Mouse (Mus musculus): ENCODE results near the gene Zfhx2.

Gene Zfhx2

DNA sequence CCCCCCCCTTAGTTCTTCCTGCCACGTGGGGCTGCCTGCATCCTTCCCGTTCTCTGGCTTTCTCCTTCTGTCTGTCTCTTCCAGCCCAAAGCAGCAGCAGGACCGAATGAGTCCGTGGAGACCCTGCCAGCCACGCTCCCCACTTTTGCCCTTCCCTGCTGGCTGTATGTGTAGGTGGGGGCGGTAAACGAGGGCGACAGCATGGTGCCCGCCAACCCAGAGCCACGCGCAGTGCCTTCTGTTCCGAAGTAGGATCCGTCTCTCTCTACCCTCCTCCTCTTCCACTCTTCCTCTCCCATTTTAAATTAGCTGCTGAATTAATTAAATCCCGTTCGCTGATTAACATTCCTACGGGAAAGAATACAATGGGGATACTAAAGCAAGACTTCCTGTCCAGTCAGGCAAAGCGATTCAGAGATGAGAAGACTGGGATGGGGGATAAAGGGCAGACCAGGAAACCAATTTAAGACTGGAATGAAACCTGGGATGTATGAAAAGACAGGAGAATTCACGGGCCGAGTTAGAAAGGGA is 59.4 kb downstream of the Zfhx2 start:
- DNase-seq: no peak

DNA sequence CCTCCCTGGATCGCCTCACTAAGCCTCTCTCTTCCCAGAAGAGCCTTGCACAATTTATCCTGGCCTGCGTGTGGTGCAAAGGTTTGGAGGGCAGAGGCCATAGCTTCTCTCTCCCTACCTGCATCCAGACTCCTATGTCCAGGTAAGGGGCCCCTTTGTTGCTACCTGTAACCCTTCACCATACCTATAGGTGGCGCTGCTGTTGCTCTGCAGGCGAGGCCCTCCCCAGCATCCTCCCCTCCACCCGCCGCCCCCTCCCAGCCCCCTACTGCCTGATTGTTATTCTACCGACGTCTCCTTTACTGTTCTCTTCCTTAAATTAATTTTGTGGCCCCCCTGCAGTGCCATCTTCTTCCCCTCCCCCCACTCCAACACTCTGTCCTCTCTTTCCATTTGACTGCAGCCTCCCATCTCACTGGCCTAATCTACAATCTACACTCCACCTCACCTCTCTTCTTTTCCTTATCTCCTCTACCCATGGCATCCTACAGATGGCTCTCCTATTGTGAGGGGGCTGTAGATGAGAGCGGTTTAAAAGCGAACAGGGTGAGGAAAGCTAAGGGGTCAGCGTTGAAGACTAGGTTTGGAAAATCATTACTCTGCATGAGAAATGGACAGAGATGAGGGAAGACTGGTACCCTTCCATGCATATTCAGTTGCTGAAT is 63.0 kb downstream of the Zfhx2 start:
- DNase-seq: peak; percentile 15

DNA sequence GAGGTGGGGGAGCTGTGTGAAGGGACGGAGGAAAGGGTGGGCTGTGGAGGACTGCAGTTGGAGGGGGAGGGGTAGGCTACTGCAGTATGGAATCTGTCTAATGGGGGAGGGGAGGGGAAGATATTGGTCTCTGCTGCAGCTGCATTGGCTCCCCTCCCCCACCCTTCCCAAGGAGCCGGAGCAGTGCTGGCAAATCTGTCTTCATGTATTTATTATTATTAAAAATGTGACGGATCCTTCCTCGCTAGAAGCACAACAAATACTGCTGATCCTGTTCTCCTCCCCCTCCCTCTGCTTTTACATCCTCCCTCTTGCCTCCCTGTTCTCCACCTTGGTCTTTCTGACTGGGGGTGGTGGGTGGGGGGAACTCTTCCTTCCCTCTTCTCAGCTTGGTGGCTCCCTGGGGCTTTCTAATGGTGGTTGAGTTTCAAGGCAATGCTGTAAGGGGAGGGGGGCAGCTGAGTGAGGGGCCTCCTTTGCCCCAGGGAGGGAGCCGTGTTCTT is 63.7 kb downstream of the Zfhx2 start:
- DNase-seq: no peak

- DNase-seq: no peak
Observed at GRCm38 (mm10) chr14:55027653-55028052, 64.5 kb downstream of the Zfhx2 start.

DNA sequence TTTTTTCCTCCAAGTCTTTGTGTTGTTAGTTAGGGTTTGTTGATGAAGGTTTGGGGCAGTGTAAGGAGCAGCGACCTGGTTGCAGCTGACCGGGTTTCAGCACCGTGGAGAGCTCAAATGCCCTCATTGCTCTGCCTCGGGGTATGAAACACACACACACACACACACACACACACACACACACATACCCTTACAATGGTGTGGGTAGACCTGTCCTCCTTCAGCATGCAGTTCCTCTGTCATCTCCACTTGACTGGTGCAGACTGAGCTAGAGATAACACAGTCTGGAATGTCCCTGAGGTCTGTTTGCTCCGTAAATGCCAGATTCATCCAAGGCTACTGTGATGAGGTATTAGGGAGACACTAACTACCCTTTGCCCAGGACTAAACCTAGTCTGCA is 64.9 kb downstream of the Zfhx2 start:
- no peak for DNase-seq

DNA sequence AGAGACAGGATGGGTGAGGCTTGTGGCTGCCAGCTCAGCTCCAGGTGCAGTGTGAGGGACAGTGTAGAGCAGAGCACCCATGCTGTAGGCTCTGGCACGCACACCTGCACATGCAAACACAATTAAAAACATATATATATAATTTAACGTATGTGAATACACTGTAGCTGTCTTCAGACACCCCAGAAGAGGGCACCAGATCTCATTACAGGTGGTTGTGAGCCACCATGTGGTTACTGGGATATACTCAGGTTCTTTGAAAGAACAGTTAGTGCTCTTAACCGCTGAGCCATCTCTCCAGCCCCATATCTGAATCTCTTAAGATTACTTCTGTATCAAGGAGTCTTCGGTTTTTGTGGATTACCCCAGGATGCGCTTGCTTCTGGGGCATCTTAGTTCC is 66.6 kb downstream of the Zfhx2 start:
- DNase-seq: no peak

DNA sequence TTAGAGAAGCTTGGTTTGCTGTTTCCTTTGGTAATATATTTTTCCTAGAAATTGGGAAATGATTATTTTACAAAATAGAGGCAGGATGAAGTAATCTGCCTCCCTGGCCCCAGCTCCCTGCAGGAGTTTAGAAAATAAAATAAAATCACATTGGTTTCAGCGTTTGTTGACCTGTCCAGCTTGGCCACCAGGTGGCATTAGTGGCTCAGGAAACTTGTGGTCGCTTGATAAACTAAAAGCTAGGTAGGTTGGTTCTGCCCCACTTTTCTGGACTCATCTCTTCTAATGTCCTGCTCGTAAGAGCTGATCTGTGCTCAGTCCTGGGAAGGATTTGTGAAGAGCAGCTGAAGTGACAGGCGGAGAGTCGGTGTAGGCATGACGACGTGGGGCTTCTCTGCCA is 67.9 kb downstream of the Zfhx2 start:
- DNase-seq: peak; percentile 64

GRCm38 (mm10) chr14:55023011-55023410 is 69.1 kb downstream of the Zfhx2 start:
- no peak for DNase-seq

DNA sequence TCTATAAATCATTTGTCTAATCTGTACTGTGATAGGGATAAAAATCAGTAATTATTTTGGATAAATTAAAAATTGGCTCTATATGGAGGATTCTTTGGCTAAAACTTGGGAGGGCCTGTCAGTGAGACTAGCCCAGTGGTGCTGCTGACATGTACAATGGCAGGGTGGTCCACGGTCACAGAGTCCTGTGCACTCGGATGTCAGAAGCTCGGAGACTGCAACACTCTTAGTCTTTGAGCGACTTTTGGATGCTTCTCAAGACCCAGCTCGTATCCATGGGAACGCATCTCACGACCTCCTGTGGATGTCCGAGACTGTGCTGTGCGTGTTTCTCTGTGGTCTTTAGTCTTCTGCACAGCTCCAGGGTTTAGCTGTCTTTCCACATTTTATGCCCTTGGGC is 71.7 kb downstream of the Zfhx2 start:
- no peak for DNase-seq

- DNase-seq: no peak
Observed at GRCm38 (mm10) chr14:55016876-55017275, 75.2 kb downstream of the Zfhx2 start.

DNA sequence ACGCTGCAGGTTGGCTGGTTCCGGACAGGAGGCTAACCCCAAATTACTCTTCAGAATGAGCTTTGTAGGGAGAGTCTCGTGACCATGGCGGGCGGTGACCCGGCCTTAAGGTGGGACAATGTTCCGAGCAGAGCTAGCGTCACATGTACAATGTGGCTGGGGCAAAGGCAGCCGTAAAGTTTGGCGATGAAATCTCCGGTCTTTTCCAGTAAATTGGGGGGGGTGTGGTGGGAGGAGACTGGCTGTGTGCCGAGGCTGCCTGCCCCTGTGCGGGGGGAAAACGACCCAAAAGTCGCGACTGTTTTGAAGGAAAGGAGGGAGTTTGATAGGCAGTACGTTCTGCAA is 76.4 kb downstream of the Zfhx2 start:
- no peak for DNase-seq

- DNase-seq: peak; percentile 99
Observed at GRCm38 (mm10) chr14:55014991-55015766, 76.9 kb downstream of the Zfhx2 start, which contains the start of gene Ngdn. Gene Ngdn (plus strand): TSS chr14:55015454.

GRCm38 (mm10) chr14:55014591-55014990 is 77.5 kb downstream of the Zfhx2 start:
- DNase-seq: no peak

GRCm38 (mm10) chr14:55011116-55011515 is 81.0 kb downstream of the Zfhx2 start:
- DNase-seq: no peak
